In the genomic region with DNA sequence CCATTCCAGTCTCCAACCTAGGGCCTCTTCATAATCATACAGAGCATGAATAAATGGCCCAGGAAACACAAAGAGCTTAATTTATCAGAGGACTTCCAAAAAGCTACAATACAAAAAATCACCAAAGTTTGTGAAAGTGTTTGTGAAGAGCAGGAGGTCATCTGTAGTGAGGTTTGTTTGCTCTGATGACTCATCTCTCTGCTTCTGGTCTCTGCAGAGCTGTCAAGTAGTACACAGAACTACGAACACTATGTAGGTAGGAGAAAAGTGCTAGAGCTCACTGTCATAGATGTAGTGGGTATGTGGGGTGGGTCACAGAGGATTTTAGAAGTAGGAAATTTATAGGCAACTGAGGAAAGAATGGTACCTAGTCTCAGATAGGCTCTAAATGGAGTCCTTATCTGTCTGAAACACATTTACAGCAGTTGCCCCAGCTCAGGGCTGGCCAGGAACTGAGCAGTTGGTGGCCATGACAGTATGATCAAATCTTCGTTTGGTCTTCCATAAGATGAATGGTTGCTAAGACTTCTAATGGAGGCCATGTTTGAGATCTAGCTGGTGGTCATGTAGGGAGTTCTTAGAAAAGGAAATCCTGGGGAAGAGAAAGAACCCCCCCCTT, we compare ENCODE assay signal across 30 mouse cellular contexts. TPM values are rescaled to one million over a fixed set of nuclear protein-coding genes. Genes with fewer than 3 reads are reported as not detected.
DNase-seq lines count a peak whose midpoint lies in the region; ATAC-seq and TF ChIP-seq lines count a peak whose summit lies in the region.
"Had no signal": no experiment of that assay in that cellular context is flagged by ENCODE, and none has a peak within 500 bp of the region (broad histone marks: within the 10 kb centered on the region; RNA-seq: fewer than 3 reads in every experiment).

No protein-coding gene starts in this region.

- no peak overlapping the region for H3K9ac ChIP-seq in liver, embryonic 12.5 days
- H3K9ac ChIP-seq in liver, postnatal 0 days (replicated peaks), result no peak overlapping the region
- H3K9ac ChIP-seq in hindbrain, embryonic 13.5 days, result no peak overlapping the region
- no peak overlapping the region for H3K9ac ChIP-seq in forebrain, embryonic 15.5 days (replicated peaks)
- H3K9ac ChIP-seq: embryonic facial prominence, embryonic 12.5 days; forebrain, embryonic 12.5 days; heart, embryonic 12.5 days; kidney, embryonic 15.5 days; lung, embryonic 15.5 days; midbrain, embryonic 13.5 days; neural tube, embryonic 13.5 days had no signal

- peak; percentile 57 for ATAC-seq in G1E (ENCODE audit: extremely low read depth, insufficient number of reproducible peaks, low FRiP score, poor library complexity, severe bottlenecking)
- peak; percentile 42; the same call in 1 of the 2 replicates for ATAC-seq in common myeloid progenitor, adult 5-6 weeks (replicated peaks; ENCODE audit: low read depth, poor library complexity, severe bottlenecking)
- peak; percentile 90 for ATAC-seq in liver, embryonic 12.5 days
- ATAC-seq in liver, postnatal 0 days, result peak; percentile 77
- ATAC-seq in hindbrain, embryonic 13.5 days (ENCODE audit: low FRiP score), result no peak
- no peak for ATAC-seq in forebrain, embryonic 15.5 days (replicated peaks)
- ATAC-seq: hindbrain, embryonic 16.5 days; midbrain, embryonic 13.5 days had no signal

- H3K4me3 ChIP-seq in G1E (ENCODE audit: low read depth, low read length), result no peak overlapping the region
- H3K4me3 ChIP-seq in liver, embryonic 12.5 days, result no peak overlapping the region
- no peak overlapping the region for H3K4me3 ChIP-seq in liver, postnatal 0 days (ENCODE audit: low read depth, low read length)
- no peak overlapping the region for H3K4me3 ChIP-seq in hindbrain, embryonic 13.5 days
- H3K4me3 ChIP-seq in forebrain, embryonic 15.5 days, result no peak overlapping the region
- H3K4me3 ChIP-seq: embryonic facial prominence, embryonic 12.5 days; forebrain, embryonic 12.5 days; heart, adult 2 months; heart, embryonic 12.5 days; hindbrain, embryonic 10.5 days; kidney, embryonic 15.5 days; lung, embryonic 15.5 days; megakaryocyte, embryonic 14.5 days; midbrain, embryonic 13.5 days; neural tube, embryonic 13.5 days had no signal

- H3K27ac ChIP-seq in liver, embryonic 12.5 days, result peak overlapping the region; percentile 43; the same call in 1 of the 2 replicates
- no peak overlapping the region for H3K27ac ChIP-seq in liver, postnatal 0 days (ENCODE audit: low read depth)
- H3K27ac ChIP-seq in hindbrain, embryonic 13.5 days, result no peak overlapping the region
- H3K27ac ChIP-seq in forebrain, embryonic 15.5 days (replicated peaks), result no peak overlapping the region
- H3K27ac ChIP-seq: embryonic facial prominence, embryonic 12.5 days; forebrain, embryonic 12.5 days; heart, adult 2 months; hindbrain, embryonic 10.5 days; kidney, embryonic 15.5 days; lung, embryonic 15.5 days; midbrain, embryonic 13.5 days; neural tube, embryonic 13.5 days had no signal

- no peaks in the 10 kb centered on the region for H3K9me3 ChIP-seq in G1E (replicated peaks)
- H3K9me3 ChIP-seq in liver, embryonic 12.5 days (replicated peaks), result no peaks in the 10 kb centered on the region
- H3K9me3 ChIP-seq in liver, postnatal 0 days (ENCODE audit: low read length), result no peaks in the 10 kb centered on the region
- H3K9me3 ChIP-seq in hindbrain, embryonic 13.5 days, result no peaks in the 10 kb centered on the region
- no peaks in the 10 kb centered on the region for H3K9me3 ChIP-seq in forebrain, embryonic 15.5 days
- H3K9me3 ChIP-seq: embryonic facial prominence, embryonic 12.5 days; forebrain, embryonic 12.5 days; heart, embryonic 12.5 days; hindbrain, embryonic 10.5 days; kidney, embryonic 15.5 days; lung, embryonic 15.5 days; megakaryocyte, embryonic 14.5 days; midbrain, embryonic 13.5 days; neural tube, embryonic 13.5 days had no signal

- peak; percentile 47; the same call in 1 of the 2 replicates for TF ChIP-seq EP300 in liver, postnatal 0 days (IDR thresholded peaks at IDR 0.05; ENCODE audit: low read depth)

- H3K4me1 ChIP-seq in G1E (ENCODE audit: insufficient read depth, low read depth, low read length), result peaks cover 7% of the 10 kb centered on the region
- peaks cover 29% of the 10 kb centered on the region for H3K4me1 ChIP-seq in liver, embryonic 12.5 days
- H3K4me1 ChIP-seq in liver, postnatal 0 days (ENCODE audit: insufficient read depth), result peaks cover 4% of the 10 kb centered on the region; the same call in 1 of the 2 replicates
- H3K4me1 ChIP-seq in hindbrain, embryonic 13.5 days (replicated peaks), result no peaks in the 10 kb centered on the region
- no peaks in the 10 kb centered on the region for H3K4me1 ChIP-seq in forebrain, embryonic 15.5 days
- H3K4me1 ChIP-seq: embryonic facial prominence, embryonic 12.5 days; forebrain, embryonic 12.5 days; heart, embryonic 12.5 days; hindbrain, embryonic 10.5 days; kidney, embryonic 15.5 days; lung, embryonic 15.5 days; midbrain, embryonic 13.5 days; neural tube, embryonic 13.5 days had no signal

- no peak overlapping the region for H3K4me2 ChIP-seq in liver, embryonic 12.5 days
- no peak overlapping the region for H3K4me2 ChIP-seq in liver, postnatal 0 days (ENCODE audit: low read depth, low read length)
- no peak overlapping the region for H3K4me2 ChIP-seq in hindbrain, embryonic 13.5 days
- H3K4me2 ChIP-seq in forebrain, embryonic 15.5 days (replicated peaks), result no peak overlapping the region
- H3K4me2 ChIP-seq: embryonic facial prominence, embryonic 12.5 days; forebrain, embryonic 12.5 days; heart, embryonic 12.5 days; kidney, embryonic 15.5 days; lung, embryonic 15.5 days; midbrain, embryonic 13.5 days; neural tube, embryonic 13.5 days had no signal

- peaks cover 6% of the 10 kb centered on the region; the same call in 1 of the 2 replicates for H3K27me3 ChIP-seq in G1E (ENCODE audit: insufficient read depth, low read length)
- no peaks in the 10 kb centered on the region; the same call in 1 of the 2 replicates for H3K27me3 ChIP-seq in liver, embryonic 12.5 days (replicated peaks)
- H3K27me3 ChIP-seq in liver, postnatal 0 days (ENCODE audit: insufficient read depth, low read length), result no peaks in the 10 kb centered on the region
- no peaks in the 10 kb centered on the region for H3K27me3 ChIP-seq in hindbrain, embryonic 13.5 days
- H3K27me3 ChIP-seq in forebrain, embryonic 15.5 days, result no peaks in the 10 kb centered on the region
- H3K27me3 ChIP-seq: embryonic facial prominence, embryonic 12.5 days; forebrain, embryonic 12.5 days; lung, embryonic 15.5 days; midbrain, embryonic 13.5 days; neural tube, embryonic 13.5 days had no signal

- no peak for TF ChIP-seq CTCF in G1E (IDR thresholded peaks at IDR 0.05; ENCODE audit: low read depth, low read length)
- TF ChIP-seq CTCF in liver, postnatal 0 days (IDR thresholded peaks at IDR 0.05; ENCODE audit: low read depth), result no peak

- WGBS in liver, embryonic 12.5 days (ENCODE audit: insufficient replicate concordance), result 40% methylated on average over 2 of the region's 2 CpGs
- WGBS in liver, postnatal 0 days (ENCODE audit: insufficient replicate concordance), result 39% methylated on average over 2 of the region's 2 CpGs
- WGBS in hindbrain, embryonic 13.5 days, result 79% methylated on average over 2 of the region's 2 CpGs
- 70% methylated on average over 2 of the region's 2 CpGs for WGBS in forebrain, embryonic 15.5 days

- no peaks in the 10 kb centered on the region for H3K36me3 ChIP-seq in G1E (replicated peaks)
- H3K36me3 ChIP-seq in liver, embryonic 12.5 days, result no peaks in the 10 kb centered on the region
- H3K36me3 ChIP-seq in liver, postnatal 0 days (replicated peaks; ENCODE audit: insufficient read depth, low read length), result no peaks in the 10 kb centered on the region
- peaks cover 64% of the 10 kb centered on the region for H3K36me3 ChIP-seq in hindbrain, embryonic 13.5 days
- H3K36me3 ChIP-seq in forebrain, embryonic 15.5 days, result peaks cover 58% of the 10 kb centered on the region
- H3K36me3 ChIP-seq: embryonic facial prominence, embryonic 12.5 days; heart, embryonic 12.5 days; kidney, embryonic 15.5 days; lung, embryonic 15.5 days had no signal

- no peak for DNase-seq in G1E (ENCODE audit: low spot score)
- no peak for DNase-seq in liver, postnatal 0 days
- DNase-seq in urinary bladder, adult 2 months (ENCODE audit: low spot score), result no peak
- DNase-seq in lung, postnatal 25 days (ENCODE audit: low spot score), result no peak
- DNase-seq: adrenal gland, postnatal 14 days; cerebellum, adult 2 months; cerebellum, postnatal 25 days; embryo, embryonic 11 days; gastrocnemius, postnatal 36 days; heart, adult 2 months; kidney, adult 18-20 months; kidney, postnatal 25 days; left cerebral cortex, postnatal 4 days; lung, postnatal 36 days; thymus, adult 2 months; thymus, postnatal 36 days had no signal

RNA-seq across cellular contexts. Expression of a gene that starts 8.5 kb away (rescaled TPM):
- total RNA-seq in G1E (2014; fragmentation: Nextera tagmentation) (36.9 and 39.3 TPM in 2 replicates), G1E (2017) (33.8 and 42.3 TPM in 2 replicates)
- polyA plus RNA-seq in G1E (2012), result 13.1 and 17.4 TPM in 2 replicates
- total RNA-seq in common myeloid progenitor, adult 5-6 weeks (2017), result 28.0 and 35.9 TPM in 2 replicates
- polyA plus RNA-seq in liver, embryonic 12.5 days (2016; fragmentation: Nextera tagmentation; extraction: Ambion mirVana), result 18.2 TPM in 2 replicates
- polyA plus RNA-seq in liver, postnatal 0 days (2015; fragmentation: Nextera tagmentation; extraction: Ambion mirVana), result 10.5 and 11.1 TPM in 2 replicates
- polyA plus RNA-seq in hindbrain, embryonic 13.5 days (2015; fragmentation: Nextera tagmentation; extraction: Ambion mirVana), result 33.6 and 35.0 TPM in 2 replicates
- polyA plus RNA-seq in urinary bladder, adult 2 months (2012; rRNA removed), result 43.8 and 51.5 TPM in 2 replicates
- polyA plus RNA-seq in forebrain, embryonic 15.5 days (2015; fragmentation: Nextera tagmentation; extraction: Ambion mirVana), result 45.8 and 48.3 TPM in 2 replicates

RNA-seq across cellular contexts. Expression of a gene that starts 35.0 kb away (rescaled TPM):
- total RNA-seq in G1E (2014; fragmentation: Nextera tagmentation), result 36.7 and 39.7 TPM in 2 replicates
- total RNA-seq in G1E (2017), result 46.6 and 50.3 TPM in 2 replicates
- polyA plus RNA-seq in G1E (2012), result 1.3 and 3.1 TPM in 2 replicates
- total RNA-seq in common myeloid progenitor, adult 5-6 weeks (2017), result 39.3 and 50.7 TPM in 2 replicates
- polyA plus RNA-seq in liver, embryonic 12.5 days (2016; fragmentation: Nextera tagmentation; extraction: Ambion mirVana), result 42.4 and 44.1 TPM in 2 replicates
- 15.5 and 15.6 TPM in 2 replicates for polyA plus RNA-seq in liver, postnatal 0 days (2015; fragmentation: Nextera tagmentation; extraction: Ambion mirVana)
- 88.9 and 91.7 TPM in 2 replicates for polyA plus RNA-seq in hindbrain, embryonic 13.5 days (2015; fragmentation: Nextera tagmentation; extraction: Ambion mirVana)
- polyA plus RNA-seq in urinary bladder, adult 2 months (2012; rRNA removed), result 20.5 and 23.0 TPM in 2 replicates
- 104 and 106 TPM in 2 replicates for polyA plus RNA-seq in forebrain, embryonic 15.5 days (2015; fragmentation: Nextera tagmentation; extraction: Ambion mirVana)

Comparison
In these comparisons a context has a peak if more than half of its experiments do, and no peak if none do; other contexts are left out.
1. ATAC-seq: peak in G1E (single experiment), common myeloid progenitor, adult 5-6 weeks (single experiment), liver, embryonic 12.5 days (single experiment) and liver, postnatal 0 days (single experiment); none in hindbrain, embryonic 13.5 days (single experiment) and forebrain, embryonic 15.5 days (single experiment).